Mouse (Mus musculus): ENCODE measurements at regions not wholly inside any gene's neighbourhood (a gene's known extent, or its start where the extent isn't known, plus 50 kb on each side); places are given as distances from the start of the nearest gene placed in this dataset.

- WGBS (ENCODE audit: insufficient replicate concordance): 60% methylated on average over 3 of the region's 3 CpGs
Measured at GRCm38 (mm10) chr15:37070188-37070587, 62.6 kb upstream of the Zfp706 start.

GRCm38 (mm10) chr15:37067326-37067725 is 59.8 kb upstream of the Zfp706 start:
- H3K9ac ChIP-seq: no peak overlapping the region
- DNase-seq (no peak), ATAC-seq (ENCODE audit: low read depth) (no peak)
- 68% methylated on average over 4 of the region's 4 CpGs for WGBS (ENCODE audit: insufficient replicate concordance)
- no peaks in the 10 kb centered on the region for H3K36me3 ChIP-seq
- H3K9me3 ChIP-seq (replicated peaks): no peaks in the 10 kb centered on the region
- H3K4me3 ChIP-seq (replicated peaks): no peak overlapping the region
- no peaks in the 10 kb centered on the region for H3K27me3 ChIP-seq
- no peak overlapping the region for H3K4me2 ChIP-seq
- no peaks in the 10 kb centered on the region for H3K4me1 ChIP-seq (replicated peaks)
- H3K27ac ChIP-seq: no peak overlapping the region

More at GRCm38 (mm10) chr15:37070188-37070587, 62.6 kb upstream of the Zfp706 start:
- DNase-seq (no peak), ATAC-seq (ENCODE audit: low read depth) (no peak)
- H3K9me3 ChIP-seq (replicated peaks): no peaks in the 10 kb centered on the region
- no peaks in the 10 kb centered on the region for H3K27me3 ChIP-seq
- H3K4me1 ChIP-seq (replicated peaks): no peaks in the 10 kb centered on the region
- no peak overlapping the region for H3K9ac ChIP-seq
- H3K4me3 ChIP-seq (replicated peaks): no peak overlapping the region
- H3K27ac ChIP-seq: no peak overlapping the region
- no peaks in the 10 kb centered on the region for H3K36me3 ChIP-seq
- H3K4me2 ChIP-seq: no peak overlapping the region

DNA sequence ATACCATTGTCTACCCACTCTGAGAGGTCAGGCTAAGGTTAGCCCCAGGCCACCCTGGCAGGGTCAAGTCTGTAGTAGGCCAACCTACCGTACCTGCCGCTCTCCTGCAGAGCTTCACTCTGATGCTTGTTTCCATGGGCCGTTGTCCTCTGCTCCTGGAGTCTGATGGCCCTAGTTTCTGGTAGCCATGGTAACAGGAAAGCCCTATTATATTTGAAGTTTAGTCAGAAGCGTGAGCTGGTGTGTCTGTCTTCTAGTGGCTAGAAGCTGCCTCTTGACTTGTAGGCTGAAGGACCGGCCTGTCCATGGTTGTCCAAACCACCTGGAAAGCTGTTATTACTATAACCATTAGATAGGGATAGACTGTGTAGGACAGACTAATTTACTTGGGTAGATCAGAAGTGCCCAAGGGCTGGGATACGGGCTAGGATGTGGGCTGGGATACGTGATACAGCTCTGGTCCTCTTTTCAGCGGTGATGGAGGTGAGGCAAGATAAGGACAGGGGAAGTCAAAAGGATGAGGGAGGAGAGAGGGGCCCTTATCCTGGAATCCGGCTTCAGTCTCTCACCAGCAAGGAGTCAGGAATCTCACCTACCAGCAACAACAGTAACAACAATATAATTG is 58.5 kb upstream of the Zfp706 start:
- no peaks in the 10 kb centered on the region for H3K27me3 ChIP-seq
- no peaks in the 10 kb centered on the region for H3K4me1 ChIP-seq (replicated peaks)
- no peak overlapping the region for H3K4me2 ChIP-seq
- no peak overlapping the region for H3K4me3 ChIP-seq (replicated peaks)
- H3K9ac ChIP-seq: no peak overlapping the region
- no peak for DNase-seq
- no peak for ATAC-seq (ENCODE audit: low read depth)
- no peaks in the 10 kb centered on the region for H3K9me3 ChIP-seq (replicated peaks)
- WGBS (ENCODE audit: insufficient replicate concordance): 71% methylated on average over 9 of the region's 9 CpGs
- H3K36me3 ChIP-seq: no peaks in the 10 kb centered on the region
- H3K27ac ChIP-seq: no peak overlapping the region

GRCm38 (mm10) chr15:37065408-37065807 is 57.8 kb upstream of the Zfp706 start:
- Histone ChIP-seq H3K4me1 (replicated peaks) (no peaks in the 10 kb centered on the region), H3K4me2 (no peak overlapping the region), H3K9ac (no peak overlapping the region), H3K9me3 (replicated peaks) (no peaks in the 10 kb centered on the region), H3K27ac (no peak overlapping the region), H3K36me3 (no peaks in the 10 kb centered on the region), H3K27me3 (no peaks in the 10 kb centered on the region), H3K4me3 (replicated peaks) (no peak overlapping the region)
- DNase-seq (no peak), ATAC-seq (ENCODE audit: low read depth) (no peak)
- WGBS (ENCODE audit: insufficient replicate concordance): 70% methylated on average over 6 of the region's 6 CpGs

DNA sequence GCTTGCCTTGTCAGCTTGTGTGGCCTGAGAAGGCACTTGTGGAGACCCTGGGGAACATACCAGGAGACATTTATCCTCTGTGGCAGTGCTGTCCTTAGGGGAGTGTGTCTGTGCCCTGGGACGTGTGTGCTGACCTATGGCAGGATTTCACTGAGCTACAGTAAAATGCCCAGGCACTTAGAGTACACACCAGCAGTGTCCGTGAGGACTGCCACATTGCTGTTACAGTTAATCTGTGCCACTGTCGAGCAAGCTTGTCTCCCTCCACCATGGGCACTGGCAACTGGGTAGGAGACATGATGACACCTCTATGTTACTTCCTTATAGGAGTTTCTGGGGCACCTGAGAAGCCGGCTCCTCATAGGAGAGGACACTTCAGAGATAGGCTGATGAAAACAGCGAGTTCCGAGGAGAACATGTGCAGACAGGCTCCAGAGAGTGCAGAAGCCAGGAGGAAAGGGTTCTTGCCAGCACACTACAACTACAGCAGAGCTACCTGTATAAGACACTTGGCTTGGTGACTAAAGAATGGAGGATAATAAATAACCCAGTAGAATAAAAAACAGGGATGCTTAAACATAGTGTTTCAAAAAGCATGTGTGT is 56.3 kb upstream of the Zfp706 start:
- H3K27ac ChIP-seq: no peak overlapping the region
- H3K4me2 ChIP-seq: no peak overlapping the region
- no peak overlapping the region for H3K9ac ChIP-seq
- no peak for ATAC-seq (ENCODE audit: low read depth)
- no peak overlapping the region for H3K4me3 ChIP-seq (replicated peaks)
- 66% methylated on average over 6 of the region's 6 CpGs for WGBS (ENCODE audit: insufficient replicate concordance)
- no peaks in the 10 kb centered on the region for H3K36me3 ChIP-seq
- H3K27me3 ChIP-seq: no peaks in the 10 kb centered on the region
- DNase-seq: no peak
- H3K9me3 ChIP-seq (replicated peaks): no peaks in the 10 kb centered on the region
- H3K4me1 ChIP-seq (replicated peaks): no peaks in the 10 kb centered on the region

DNA sequence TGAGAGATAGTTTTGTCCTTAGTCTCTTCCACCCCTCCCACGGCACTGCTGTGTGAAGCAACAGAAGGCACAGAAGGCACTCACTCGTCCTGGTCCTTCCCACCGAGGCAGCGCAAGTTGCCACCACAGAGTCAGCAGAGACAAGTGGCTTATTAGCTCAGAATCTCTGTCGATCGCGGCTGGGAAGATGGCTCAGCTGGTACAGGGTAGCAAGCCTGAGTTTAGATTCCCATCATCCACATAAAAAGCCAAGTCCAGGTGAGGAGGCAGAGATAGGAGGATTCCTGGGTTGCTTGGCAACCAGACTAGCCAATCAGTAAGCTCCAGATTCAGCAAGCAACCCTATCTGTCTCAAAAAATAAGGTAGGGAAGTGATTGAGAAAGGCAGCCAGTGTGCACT is 55.0 kb upstream of the Zfp706 start:
- DNase-seq: no peak
- Histone ChIP-seq H3K4me2 (no peak overlapping the region), H3K4me3 (replicated peaks) (no peak overlapping the region), H3K9me3 (replicated peaks) (no peaks in the 10 kb centered on the region), H3K4me1 (replicated peaks) (no peaks in the 10 kb centered on the region), H3K27ac (no peak overlapping the region), H3K27me3 (no peaks in the 10 kb centered on the region), H3K9ac (no peak overlapping the region), H3K36me3 (no peaks in the 10 kb centered on the region)
- no peak for ATAC-seq (ENCODE audit: low read depth)
- WGBS (ENCODE audit: insufficient replicate concordance): 66% methylated on average over 7 of the region's 7 CpGs

- no peak for DNase-seq
Measured at GRCm38 (mm10) chr15:37061501-37061900, 53.9 kb upstream of the Zfp706 start.

GRCm38 (mm10) chr15:37060831-37061230 is 53.3 kb upstream of the Zfp706 start:
- ATAC-seq (ENCODE audit: low read depth) (no peak), DNase-seq (no peak)
- WGBS (ENCODE audit: insufficient replicate concordance): 73% methylated on average over 6 of the region's 6 CpGs
- no peak overlapping the region for H3K9ac ChIP-seq
- no peaks in the 10 kb centered on the region for H3K4me1 ChIP-seq (replicated peaks)
- no peaks in the 10 kb centered on the region for H3K9me3 ChIP-seq (replicated peaks)
- H3K27me3 ChIP-seq: no peaks in the 10 kb centered on the region
- H3K27ac ChIP-seq: no peak overlapping the region
- H3K4me3 ChIP-seq (replicated peaks): no peak overlapping the region
- H3K4me2 ChIP-seq: no peak overlapping the region
- H3K36me3 ChIP-seq: no peaks in the 10 kb centered on the region

More at GRCm38 (mm10) chr15:37061501-37061900, 53.9 kb upstream of the Zfp706 start:
- 65% methylated on average over 6 of the region's 6 CpGs for WGBS (ENCODE audit: insufficient replicate concordance)
- Histone ChIP-seq H3K36me3 (no peaks in the 10 kb centered on the region), H3K4me3 (replicated peaks) (no peak overlapping the region), H3K27me3 (no peaks in the 10 kb centered on the region), H3K4me2 (no peak overlapping the region), H3K9ac (no peak overlapping the region), H3K27ac (no peak overlapping the region), H3K4me1 (replicated peaks) (no peaks in the 10 kb centered on the region), H3K9me3 (replicated peaks) (no peaks in the 10 kb centered on the region)
- no peak for ATAC-seq (ENCODE audit: low read depth)

All from liver, embryonic 13.5 days (tissue).